Mouse (Mus musculus) forebrain, embryonic 15.5 days (tissue): Measurements from ENCODE around the gene 1700011M02Rik. TPM values are rescaled to one million over a fixed set of nuclear protein-coding genes. Genes with fewer than 3 reads are reported as not detected.

ENCODE experiments used
- polyA plus RNA-seq: library from polyadenylated mRNA; unstranded; fragments of >200 nt; fragmentation: Nextera tagmentation; extraction: Ambion mirVana; gene quantifications from 2 replicates; pipeline ENCODE4 v1.2.1, GENCODE M21; 2015

The 1700011M02Rik gene
- polyA plus RNA-seq, 1 experiment from 2014 or later: not detected

Other genes with a start within 250 kb of the 1700011M02Rik start
- gene Gm3880, start 221.9 kb upstream of the 1700011M02Rik start, polyA plus RNA-seq: not detected in 2 replicates
- not detected in 2 replicates for gene Gm9112, start 201.3 kb upstream of the 1700011M02Rik start, polyA plus RNA-seq
- not detected in 2 replicates for gene Dmrtc1b, start 201.0 kb upstream of the 1700011M02Rik start, polyA plus RNA-seq
- not detected in 2 replicates for gene Dmrtc1c1, start 105.9 kb upstream of the 1700011M02Rik start, polyA plus RNA-seq
- not detected in 2 replicates for gene Dmrtc1c2, start 54.3 kb upstream of the 1700011M02Rik start, polyA plus RNA-seq
- not detected in 2 replicates for gene 1700031F05Rik, start 40.9 kb upstream of the 1700011M02Rik start, polyA plus RNA-seq
- gene Dmrtc1a, start 218 bp upstream of the 1700011M02Rik start, polyA plus RNA-seq: 1.0 and 1.9 TPM in 2 replicates
- gene 1700018G05Rik, start 19.5 kb downstream of the 1700011M02Rik start, polyA plus RNA-seq: not detected in 2 replicates